Mouse (Mus musculus) embryonic fibroblast, embryonic 13.5 days (primary cell): Measurements from ENCODE around the gene Daam1. TPM values are rescaled to one million over a fixed set of nuclear protein-coding genes. Genes with fewer than 3 reads are reported as not detected.

Experiments used
- H3K27ac ChIP-seq: 2 replicates; pipeline ENCODE4 v1.5.1; 2012; ENCODE audit warnings: low read length, control low read depth, inconsistent platforms; ENCODE audit not compliant: insufficient read depth
- H3K4me1 ChIP-seq: 2 replicates; pipeline ENCODE4 v1.6.1; 2011; ENCODE audit warnings: low read length; ENCODE audit not compliant: control insufficient read depth, insufficient read depth
- H3K4me3 ChIP-seq: 2 replicates; pipeline ENCODE4 v1.5.1; 2011; ENCODE audit warnings: mild to moderate bottlenecking, control low read depth, low read length; ENCODE audit not compliant: insufficient read depth
- CTCF ChIP-seq: IDR thresholded peaks from 2 replicates; pipeline ENCODE4 v1.5.1; 2011; ENCODE audit warnings: mild to moderate bottlenecking, control low read depth, low read length, moderate library complexity, borderline replicate concordance; ENCODE audit not compliant: insufficient read depth
- POLR2A ChIP-seq: IDR thresholded peaks from 2 replicates; pipeline ENCODE4 v1.6.1; 2011; ENCODE audit warnings: low read depth, mild to moderate bottlenecking, control low read depth, low read length, moderate library complexity
- polyA plus RNA-seq: library from polyadenylated mRNA; stranded (reverse); fragments of >200 nt; gene quantifications from 2 replicates; pipeline ENCODE4 v1.2.4, GENCODE M21; 2011; ENCODE audit warnings: low read depth; ENCODE audit not compliant: missing spikeins, insufficient read length

The Daam1 gene
- polyA plus RNA-seq, 1 experiment: 23.8 TPM

DNA sequence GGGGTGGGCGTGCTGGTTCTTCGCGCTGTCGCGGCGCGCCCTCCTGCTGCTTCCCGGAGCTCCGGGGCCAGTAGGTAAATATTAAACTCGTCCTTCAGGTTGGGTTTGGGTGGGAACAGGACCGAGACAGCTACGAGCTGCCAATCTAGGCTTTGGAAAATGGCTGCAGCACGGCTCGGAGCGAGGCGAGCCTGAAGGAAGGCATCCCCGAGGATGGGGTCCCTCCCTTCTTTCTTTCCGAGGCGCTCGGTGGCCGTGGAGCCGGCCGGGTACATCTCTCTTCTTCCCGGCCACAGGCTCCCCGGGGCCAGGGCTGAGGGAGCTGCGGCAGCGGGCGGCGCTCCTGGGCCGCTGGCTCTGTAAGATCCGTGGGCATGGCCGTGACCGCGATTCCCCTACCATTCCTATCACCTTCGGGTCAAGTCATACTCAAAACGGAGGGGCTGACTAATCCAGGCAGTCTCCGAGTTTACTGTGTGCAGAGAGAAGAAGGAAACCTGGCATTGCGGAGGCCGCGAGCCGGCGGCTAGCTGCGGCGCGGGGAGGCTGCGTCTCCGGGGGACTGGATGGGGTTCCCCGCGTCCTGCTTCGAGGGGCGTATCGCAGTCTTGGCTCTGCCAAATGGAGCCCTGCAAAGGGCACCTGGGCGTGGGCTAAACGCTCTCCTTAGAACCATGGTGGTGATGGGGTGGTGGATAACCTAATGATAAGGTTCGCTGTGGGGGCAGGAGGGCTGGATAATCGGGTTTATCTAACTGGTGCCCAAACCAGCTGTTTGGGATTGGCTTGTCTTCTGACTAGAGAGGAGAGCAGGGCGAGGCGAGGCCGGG lies 595 bp downstream of the Daam1 start:
- peaks cover 6% of the 10 kb centered on the region for H3K4me1 ChIP-seq
- TF ChIP-seq POLR2A: no peak
- TF ChIP-seq CTCF: no peak
- H3K4me3 ChIP-seq: peak overlapping the region; percentile 73
- peak overlapping the region; percentile 28 for H3K27ac ChIP-seq

DNA sequence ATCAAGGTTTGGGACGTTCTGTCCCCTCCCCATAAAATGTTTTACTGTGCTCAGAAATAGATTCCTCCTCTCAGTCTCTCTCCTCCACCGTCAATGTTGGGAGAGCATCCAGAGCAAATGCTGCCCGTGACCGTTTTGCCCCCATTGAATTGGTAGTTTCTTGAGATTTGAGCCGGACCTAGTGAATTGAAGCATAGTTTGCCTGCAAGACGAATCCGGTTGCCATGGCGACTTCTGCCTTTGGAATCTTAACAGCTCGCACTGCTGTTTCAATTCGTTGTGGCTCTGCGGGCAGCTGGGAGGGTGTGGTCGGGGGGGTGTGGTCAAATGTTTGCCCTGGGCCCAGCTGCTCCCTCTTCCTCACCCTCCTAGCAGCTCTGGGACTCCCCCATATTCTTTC lies 1.3 kb downstream of the Daam1 start:
- Histone ChIP-seq H3K4me1 (peaks cover 12% of the 10 kb centered on the region), H3K27ac (no peak overlapping the region), H3K4me3 (peak overlapping the region; percentile 73)
- TF ChIP-seq POLR2A: no peak
- TF ChIP-seq CTCF: no peak

DNA sequence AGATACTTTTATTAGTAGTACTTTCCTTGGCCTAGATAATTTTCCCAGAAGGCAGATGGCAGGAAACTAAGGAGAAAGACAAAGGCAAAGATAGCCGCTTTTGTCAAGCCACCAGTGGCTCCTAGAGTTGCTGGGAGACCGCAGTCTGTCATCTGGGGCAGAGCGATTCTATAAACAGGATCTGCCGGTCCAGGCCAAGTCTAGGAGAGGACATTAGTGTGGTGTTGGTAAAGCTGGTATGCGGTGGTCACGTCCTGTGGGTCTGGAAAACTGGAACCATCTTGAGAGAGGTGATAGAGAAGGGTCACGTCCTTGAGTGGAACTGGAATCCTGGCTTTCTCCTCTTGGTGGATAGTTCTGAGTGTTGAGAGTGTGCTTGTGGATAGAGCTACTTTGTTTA lies 3.2 kb downstream of the Daam1 start:
- Histone ChIP-seq H3K4me3 (no peak overlapping the region), H3K27ac (no peak overlapping the region)
- TF ChIP-seq POLR2A (no peak), CTCF (no peak)

DNA sequence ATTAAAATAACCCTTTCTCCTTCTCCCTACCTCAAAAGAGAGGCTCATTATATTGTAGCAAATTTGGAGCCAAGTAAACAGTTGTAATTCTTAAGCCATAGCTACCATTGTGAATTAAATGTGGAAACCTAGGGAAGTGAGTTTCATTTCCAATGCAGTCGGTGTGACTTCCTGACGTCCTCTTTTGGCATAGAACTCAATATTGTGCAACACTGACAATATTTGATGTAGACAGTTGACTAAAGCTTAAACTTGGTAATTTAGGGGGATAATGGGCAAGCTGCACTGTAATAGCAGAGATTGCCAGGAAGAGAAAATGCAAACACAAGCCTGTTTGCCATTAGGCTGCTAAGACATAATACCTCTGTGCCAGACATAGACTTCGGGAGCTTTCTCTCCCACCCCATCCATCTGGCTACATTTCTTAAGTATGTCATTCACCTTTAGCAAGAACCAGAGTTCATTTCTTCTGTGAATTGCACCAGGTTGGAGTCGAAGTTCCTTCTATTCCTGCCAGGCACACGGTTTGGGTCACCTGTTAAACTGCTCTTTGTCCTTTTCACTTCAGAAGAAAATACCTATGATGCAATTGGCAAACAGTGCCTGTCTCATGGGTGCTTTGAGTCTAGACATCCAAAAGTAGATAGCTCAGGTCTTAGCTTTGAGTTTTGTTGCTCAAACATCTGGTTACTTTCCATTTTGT lies 5.2 kb downstream of the Daam1 start:
- Histone ChIP-seq H3K4me3 (no peak overlapping the region), H3K27ac (no peak overlapping the region), H3K4me1 (peaks cover 12% of the 10 kb centered on the region)
- TF ChIP-seq POLR2A (no peak), CTCF (no peak)

More for the DNA sequence above, 3.2 kb downstream of the Daam1 start:
- peaks cover 12% of the 10 kb centered on the region for H3K4me1 ChIP-seq

DNA sequence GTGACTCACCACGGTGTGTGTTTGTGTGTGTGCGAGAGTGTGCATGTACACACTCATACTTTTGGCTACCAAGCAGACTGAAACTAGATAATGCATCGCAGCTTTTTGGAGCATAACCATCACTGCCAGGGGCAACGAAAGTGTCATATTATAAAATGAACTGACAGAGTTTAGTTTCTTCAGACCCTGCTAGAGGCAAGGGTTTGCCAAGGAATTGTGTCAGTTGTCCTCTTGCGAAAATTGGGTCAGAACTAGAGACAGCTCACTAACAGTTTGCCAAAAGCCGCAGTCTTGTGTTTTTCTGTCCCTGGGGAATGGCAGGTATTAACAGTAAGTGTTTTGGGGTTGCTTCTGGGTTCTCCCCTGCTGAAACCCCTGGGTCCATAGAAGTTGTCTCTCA lies 5.9 kb downstream of the Daam1 start:
- H3K4me3 ChIP-seq: no peak overlapping the region
- peaks cover 12% of the 10 kb centered on the region for H3K4me1 ChIP-seq
- H3K27ac ChIP-seq: no peak overlapping the region
- TF ChIP-seq CTCF (no peak), POLR2A (no peak)

DNA sequence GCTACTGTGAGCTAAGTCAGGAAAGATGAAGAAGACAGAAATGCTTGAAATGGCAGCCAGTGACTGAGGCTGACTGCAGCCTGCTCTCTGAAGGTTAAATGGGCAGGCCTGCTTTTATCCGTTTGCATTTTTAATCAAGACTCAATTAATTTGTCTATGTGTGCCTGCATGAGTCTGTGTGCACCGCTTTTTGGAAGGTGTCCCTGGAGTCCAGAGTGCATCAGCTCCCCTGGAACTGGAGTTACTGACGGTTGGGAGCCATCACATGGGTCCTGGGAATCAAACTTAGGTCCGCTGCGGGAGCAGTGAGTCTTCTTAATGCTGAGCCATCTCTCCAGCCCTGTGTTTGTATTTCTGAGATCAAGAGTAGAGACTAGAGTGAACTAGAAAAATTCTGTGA lies 6.7 kb downstream of the Daam1 start:
- peaks cover 14% of the 10 kb centered on the region for H3K4me1 ChIP-seq

DNA sequence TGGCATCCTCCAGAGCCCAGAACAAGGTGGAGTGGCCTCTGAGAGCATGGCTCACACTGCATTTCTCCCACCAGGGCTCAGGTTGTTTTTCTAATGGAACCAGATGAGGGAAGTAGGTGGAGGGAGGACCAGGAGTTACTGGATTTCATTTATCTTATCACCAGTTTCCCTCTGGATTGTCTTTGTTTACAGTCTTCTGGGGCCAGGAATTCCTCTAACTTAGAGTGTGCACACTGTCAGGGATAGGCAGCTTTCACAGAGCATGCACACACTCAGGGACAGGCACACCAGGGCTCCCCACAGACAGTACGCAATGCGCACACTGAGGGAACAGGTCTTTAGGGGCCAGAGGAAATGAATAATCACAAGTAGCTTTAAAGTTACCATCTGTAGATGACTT lies 7.4 kb downstream of the Daam1 start:
- Histone ChIP-seq H3K27ac (no peak overlapping the region), H3K4me1 (peaks cover 14% of the 10 kb centered on the region), H3K4me3 (no peak overlapping the region)
- TF ChIP-seq CTCF (no peak), POLR2A (no peak)

More for the DNA sequence above, 6.7 kb downstream of the Daam1 start:
- no peak overlapping the region for H3K27ac ChIP-seq
- TF ChIP-seq POLR2A (no peak), CTCF (no peak)
- no peak overlapping the region for H3K4me3 ChIP-seq

DNA sequence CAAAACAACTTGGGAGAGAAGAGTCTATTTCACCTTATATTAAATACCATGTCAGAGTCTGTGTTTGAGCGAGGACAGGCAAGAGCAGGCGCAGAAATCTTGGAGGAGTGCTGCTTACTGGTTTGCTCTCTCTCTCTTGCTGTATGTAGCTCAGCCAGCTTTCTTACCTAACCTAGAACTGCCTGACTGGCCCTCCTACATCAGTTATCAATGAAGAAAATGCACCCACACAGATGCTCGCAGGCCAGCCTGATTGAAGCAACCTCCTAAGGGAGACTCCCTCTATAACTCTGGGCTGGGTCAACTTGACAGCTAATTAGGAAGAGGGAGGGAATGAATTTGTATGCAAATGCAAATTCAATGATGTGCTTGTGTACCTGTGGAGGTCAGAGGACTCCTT lies 8.8 kb downstream of the Daam1 start:
- TF ChIP-seq POLR2A (no peak), CTCF (no peak)
- H3K27ac ChIP-seq: no peak overlapping the region
- H3K4me3 ChIP-seq: no peak overlapping the region
- H3K4me1 ChIP-seq: peaks cover 14% of the 10 kb centered on the region

DNA sequence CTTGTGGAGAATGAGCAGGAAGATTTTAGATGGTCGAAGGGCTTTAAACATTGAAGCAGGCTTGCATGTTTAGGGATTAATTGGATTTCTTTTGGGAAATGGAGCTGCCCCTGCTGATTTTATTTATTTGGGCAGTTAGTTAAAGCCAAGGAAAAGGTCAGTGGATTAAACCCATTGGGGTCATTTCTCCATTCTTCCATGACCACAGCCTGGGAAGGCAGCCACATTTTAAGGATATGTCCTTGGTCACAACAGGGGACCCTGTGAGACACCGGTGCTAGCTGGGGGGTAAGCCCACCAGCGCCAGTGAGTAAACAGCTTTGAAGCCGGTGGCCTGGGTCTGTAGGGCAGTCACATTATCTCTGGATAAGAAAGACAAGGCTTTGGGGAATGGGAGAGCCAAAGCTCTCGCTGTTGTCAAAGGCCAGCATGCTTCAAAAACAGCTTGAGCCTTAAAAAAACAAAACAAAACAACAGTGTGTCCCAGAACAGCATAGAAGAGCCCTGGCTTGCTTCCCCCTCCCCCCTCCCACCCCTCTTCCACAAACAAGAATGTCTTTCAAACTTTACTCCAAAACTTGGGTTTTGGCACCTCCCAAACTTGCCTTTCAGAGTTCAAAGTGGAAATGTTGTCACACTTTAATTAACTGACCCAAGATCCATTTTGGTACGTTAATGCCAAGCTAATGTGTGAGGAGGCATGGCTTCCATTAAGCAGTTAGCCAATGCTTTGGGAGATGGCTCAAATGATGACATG lies 9.7 kb downstream of the Daam1 start:
- H3K4me1 ChIP-seq: peaks cover 14% of the 10 kb centered on the region
- TF ChIP-seq POLR2A: no peak
- no peak for TF ChIP-seq CTCF
- H3K4me3 ChIP-seq: no peak overlapping the region
- no peak overlapping the region for H3K27ac ChIP-seq
